Comparison of ENCODE assay signal across 16 mouse cellular contexts in the genomic region with DNA sequence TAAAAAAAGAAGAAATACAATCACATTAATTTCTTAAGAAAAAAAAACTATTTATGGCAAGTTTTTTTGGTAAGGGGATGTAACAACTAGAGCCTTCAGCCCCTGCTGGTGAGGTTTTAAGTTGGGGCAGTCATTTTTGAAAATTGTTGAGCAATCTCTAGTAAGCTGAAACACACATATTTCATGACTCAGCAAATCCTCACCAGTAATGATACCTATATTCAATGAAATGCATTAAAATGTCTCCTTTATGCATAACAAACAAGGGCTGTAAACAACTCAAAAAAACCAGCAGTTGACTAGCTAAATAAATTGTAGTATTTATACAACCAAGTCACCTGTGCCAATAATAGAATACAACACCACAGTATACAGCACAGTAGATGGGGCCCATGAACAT.
"Had no signal": no experiment of that assay in that cellular context is flagged by ENCODE, and none has a peak within 500 bp of the region (broad histone marks: within the 10 kb centered on the region; RNA-seq: fewer than 3 reads in every experiment).

No protein-coding gene starts in this region.

- H3K36me3 ChIP-seq: neural tube, embryonic 13.5 days; neural tube, embryonic 15.5 days; stomach, embryonic 15.5 days had no signal

- H3K9ac ChIP-seq: neural tube, embryonic 13.5 days; neural tube, embryonic 15.5 days; stomach, embryonic 15.5 days had no signal

- H3K4me1 ChIP-seq: neural tube, embryonic 13.5 days; neural tube, embryonic 15.5 days; stomach, embryonic 15.5 days had no signal

- H3K9me3 ChIP-seq: neural tube, embryonic 13.5 days; neural tube, embryonic 15.5 days; stomach, embryonic 15.5 days had no signal

- H3K27me3 ChIP-seq: neural tube, embryonic 13.5 days; neural tube, embryonic 15.5 days; stomach, embryonic 15.5 days had no signal

- H3K27ac ChIP-seq: neural tube, embryonic 13.5 days; neural tube, embryonic 15.5 days; stomach, embryonic 15.5 days; stomach, postnatal 0 days had no signal

- H3K4me2 ChIP-seq: neural tube, embryonic 13.5 days; neural tube, embryonic 15.5 days; stomach, embryonic 15.5 days had no signal

- H3K4me3 ChIP-seq: neural tube, embryonic 13.5 days; neural tube, embryonic 15.5 days; stomach, embryonic 15.5 days had no signal

- DNase-seq: retina, postnatal 1 day; right cerebral cortex, adult 18-20 months; right cerebral cortex, postnatal 14 days; right cerebral cortex, postnatal 25 days; right cerebral cortex, postnatal 4 days; spleen, adult 18-20 months; thymus, adult 18-20 months; thymus, adult 2 months; thymus, postnatal 14 days; thymus, postnatal 25 days; thymus, postnatal 36 days; thymus, postnatal 4 days had no signal
